Mouse (Mus musculus) lung, postnatal 0 days (tissue): Measurements from ENCODE around the gene Samd4b. TPM values are rescaled to one million over a fixed set of nuclear protein-coding genes. Genes with fewer than 3 reads are reported as not detected.

Experiments used
- ATAC-seq: fragments of 200-750 bp; cut with Nextera tagmentation; 2 replicates; pipeline ENCODE4 v1.8.0; 2017; ENCODE audit warnings: moderate library complexity
- DNase-seq: peaks from one replicate; pipeline ENCODE4 v3.0.0-alpha.2; 2016; ENCODE audit warnings: low spot score
- H3K27ac ChIP-seq: fragments of 300-500 bp; sonication (generic); 2 replicates; pipeline ENCODE4 v1.5.1; 2014; ENCODE audit warnings: antibody characterized with exemption, mild to moderate bottlenecking, low read length, mixed read lengths
- H3K27me3 ChIP-seq: fragments of 300-500 bp; sonication (generic); replicated peaks from 2 replicates; pipeline ENCODE4 v1.6.1; 2014; ENCODE audit warnings: low read length, mixed read lengths; ENCODE audit not compliant: insufficient read depth
- H3K36me3 ChIP-seq: fragments of 300-500 bp; sonication (generic); 2 replicates; pipeline ENCODE4 v1.6.1; 2014; ENCODE audit warnings: low read length, mixed read lengths; ENCODE audit not compliant: insufficient read depth
- H3K4me1 ChIP-seq: fragments of 300-500 bp; sonication (generic); 2 replicates; pipeline ENCODE4 v1.6.1; 2014; ENCODE audit warnings: antibody characterized with exemption, low read depth, low read length, mixed read lengths; ENCODE audit not compliant: insufficient read depth
- H3K4me2 ChIP-seq: fragments of 300-500 bp; sonication (generic); replicated peaks from 2 replicates; pipeline ENCODE4 v1.6.1; 2014; ENCODE audit warnings: low read depth, mild to moderate bottlenecking, low read length, moderate library complexity, mixed read lengths
- H3K4me3 ChIP-seq: fragments of 300-500 bp; sonication (generic); 2 replicates; pipeline ENCODE4 v1.5.1; 2014; ENCODE audit warnings: low read depth, low read length
- H3K9ac ChIP-seq: fragments of 300-500 bp; sonication (generic); replicated peaks from 2 replicates; pipeline ENCODE4 v1.6.1; 2014; ENCODE audit warnings: low read depth, mild to moderate bottlenecking
- H3K9me3 ChIP-seq: fragments of 300-500 bp; sonication (generic); 2 replicates; pipeline ENCODE4 v1.6.1; 2016; ENCODE audit warnings: low read length, mixed read lengths
- CTCF ChIP-seq: IDR thresholded peaks from 2 replicates; pipeline ENCODE4 v1.5.1; 2016; ENCODE audit warnings: antibody characterized with exemption, mild to moderate bottlenecking
- EP300 ChIP-seq: IDR thresholded peaks from 2 replicates; pipeline ENCODE4 v1.6.1; 2016; ENCODE audit warnings: antibody characterized with exemption, mild to moderate bottlenecking, control low read depth
- WGBS: fragments of 180-500 bp; shearing (Covaris S2); extraction: QIAGEN DNeasy Blood & Tissue Kit; methylation state at CpG from one replicate; pipeline ENCODE4 v1.1.7; 2014; 5-methylcytosine and 5-hydroxymethylcytosine counted together
- polyA plus RNA-seq: library from polyadenylated mRNA; unstranded; fragments of >200 nt; fragmentation: Nextera tagmentation; extraction: Ambion mirVana; gene quantifications from 2 replicates; pipeline ENCODE4 v1.2.1, GENCODE M21; 2015

Samd4b gene
- polyA plus RNA-seq, 1 experiment from 2014 or later, result 13.4 TPM

- no peak for TF ChIP-seq CTCF
- no peak for TF ChIP-seq EP300
- no peak overlapping the region for H3K4me2 ChIP-seq
- no peaks in the 10 kb centered on the region for H3K9me3 ChIP-seq
- 100% methylated on average over 1 of the region's 1 CpGs for WGBS
- no peaks in the 10 kb centered on the region for H3K4me1 ChIP-seq
- H3K4me3 ChIP-seq, result no peak overlapping the region
- peaks cover 53% of the 10 kb centered on the region for H3K36me3 ChIP-seq
- H3K27me3 ChIP-seq, result no peaks in the 10 kb centered on the region
- no peak overlapping the region for H3K27ac ChIP-seq
- ATAC-seq (no peak), DNase-seq (peak; percentile 23)
- H3K9ac ChIP-seq, result no peak overlapping the region
These were observed 196.9 kb downstream of the Samd4b start for GRCm38 (mm10) chr7:28401030-28401429.

- Histone ChIP-seq H3K4me3 (no peak overlapping the region), H3K9ac (no peak overlapping the region), H3K4me1 (no peaks in the 10 kb centered on the region), H3K27me3 (no peaks in the 10 kb centered on the region), H3K4me2 (no peak overlapping the region), H3K36me3 (peaks cover 44% of the 10 kb centered on the region), H3K9me3 (no peaks in the 10 kb centered on the region), H3K27ac (no peak overlapping the region)
- TF ChIP-seq EP300 (no peak), CTCF (no peak)
- 83% methylated on average over 10 of the region's 10 CpGs for WGBS
- ATAC-seq (no peak), DNase-seq (no peak)
These were observed 199.1 kb downstream of the Samd4b start for GRCm38 (mm10) chr7:28398696-28399340.

GRCm38 (mm10) chr7:28398000-28398399 lies 199.9 kb downstream of the Samd4b start:
- no peaks in the 10 kb centered on the region for H3K9me3 ChIP-seq
- peak; percentile 59 for DNase-seq

GRCm38 (mm10) chr7:28395425-28395824 lies 202.5 kb downstream of the Samd4b start:
- no peak for DNase-seq
- Histone ChIP-seq H3K27ac (no peak overlapping the region), H3K4me1 (peaks cover 5% of the 10 kb centered on the region; the same call in 1 of the 2 replicates), H3K27me3 (no peaks in the 10 kb centered on the region), H3K4me2 (no peak overlapping the region), H3K4me3 (no peak overlapping the region), H3K36me3 (peaks cover 38% of the 10 kb centered on the region), H3K9ac (no peak overlapping the region), H3K9me3 (no peaks in the 10 kb centered on the region)
- TF ChIP-seq EP300, result no peak
- TF ChIP-seq CTCF, result no peak
- 95% methylated on average over 4 of the region's 4 CpGs for WGBS
- no peak for ATAC-seq

More at GRCm38 (mm10) chr7:28398000-28398399, 199.9 kb downstream of the Samd4b start:
- 55% methylated on average over 3 of the region's 3 CpGs for WGBS
- TF ChIP-seq CTCF (peak; percentile 58), EP300 (no peak)
- peaks cover 5% of the 10 kb centered on the region; the same call in 1 of the 2 replicates for H3K4me1 ChIP-seq
- no peak overlapping the region for H3K4me3 ChIP-seq
- no peak overlapping the region for H3K4me2 ChIP-seq
- no peak overlapping the region for H3K27ac ChIP-seq
- H3K9ac ChIP-seq, result no peak overlapping the region
- no peaks in the 10 kb centered on the region for H3K27me3 ChIP-seq
- H3K36me3 ChIP-seq, result peaks cover 36% of the 10 kb centered on the region
- no peak for ATAC-seq

GRCm38 (mm10) chr7:28393272-28393951 lies 204.5 kb downstream of the Samd4b start:
- peak overlapping the region; percentile 90 for H3K4me2 ChIP-seq
- H3K4me3 ChIP-seq, result peak overlapping the region; percentile 79
- H3K27me3 ChIP-seq, result no peaks in the 10 kb centered on the region
- DNase-seq (no peak), ATAC-seq (no peak)
- no peak for TF ChIP-seq EP300
- TF ChIP-seq CTCF, result no peak
- peaks cover 5% of the 10 kb centered on the region; the same call in 1 of the 2 replicates for H3K4me1 ChIP-seq
- peaks cover 34% of the 10 kb centered on the region for H3K36me3 ChIP-seq
- H3K27ac ChIP-seq, result peak overlapping the region; percentile 68
- H3K9me3 ChIP-seq, result no peaks in the 10 kb centered on the region
- WGBS, result 5% methylated on average over 22 of the region's 22 CpGs
- peak overlapping the region; percentile 72 for H3K9ac ChIP-seq

- peak; percentile 98 for ATAC-seq
- H3K27ac ChIP-seq, result peak within 1 kb of the TSS; percentile 68
- DNase-seq, result peak; percentile 100
- 0 out of 2 replicates have a peak, but pooled peaks have one; percentile 3 for TF ChIP-seq CTCF
- no peak for TF ChIP-seq EP300
- WGBS, result 1% methylated on average over 57 of the region's 58 CpGs
- H3K9me3 ChIP-seq, result no peaks in the 10 kb centered on the region
- peak within 1 kb of the TSS; percentile 90 for H3K4me2 ChIP-seq
- H3K27me3 ChIP-seq, result no peaks in the 10 kb centered on the region
- peaks cover 5% of the 10 kb centered on the region; the same call in 1 of the 2 replicates for H3K4me1 ChIP-seq
- H3K36me3 ChIP-seq, result peaks cover 31% of the 10 kb centered on the region
- H3K4me3 ChIP-seq, result peak within 1 kb of the TSS; percentile 79
- peak within 1 kb of the TSS; percentile 72 for H3K9ac ChIP-seq
These were observed 205.3 kb downstream of the Samd4b start, which contains the start of the genes Med29 and Paf1 for GRCm38 (mm10) chr7:28392429-28393271. Gene Med29, minus strand, starts transcription at chr7:28392708. Gene Paf1, plus strand, starts transcription at chr7:28392951.
